Mouse (Mus musculus): Measurements from ENCODE around the gene Fgd6. TPM values are rescaled to one million over a fixed set of nuclear protein-coding genes. Genes with fewer than 3 reads are reported as not detected.

The Fgd6 gene
- 3.1 and 3.4 TPM in 2 replicates for polyA plus RNA-seq (2015; fragmentation: Nextera tagmentation; extraction: Ambion mirVana)

DNA sequence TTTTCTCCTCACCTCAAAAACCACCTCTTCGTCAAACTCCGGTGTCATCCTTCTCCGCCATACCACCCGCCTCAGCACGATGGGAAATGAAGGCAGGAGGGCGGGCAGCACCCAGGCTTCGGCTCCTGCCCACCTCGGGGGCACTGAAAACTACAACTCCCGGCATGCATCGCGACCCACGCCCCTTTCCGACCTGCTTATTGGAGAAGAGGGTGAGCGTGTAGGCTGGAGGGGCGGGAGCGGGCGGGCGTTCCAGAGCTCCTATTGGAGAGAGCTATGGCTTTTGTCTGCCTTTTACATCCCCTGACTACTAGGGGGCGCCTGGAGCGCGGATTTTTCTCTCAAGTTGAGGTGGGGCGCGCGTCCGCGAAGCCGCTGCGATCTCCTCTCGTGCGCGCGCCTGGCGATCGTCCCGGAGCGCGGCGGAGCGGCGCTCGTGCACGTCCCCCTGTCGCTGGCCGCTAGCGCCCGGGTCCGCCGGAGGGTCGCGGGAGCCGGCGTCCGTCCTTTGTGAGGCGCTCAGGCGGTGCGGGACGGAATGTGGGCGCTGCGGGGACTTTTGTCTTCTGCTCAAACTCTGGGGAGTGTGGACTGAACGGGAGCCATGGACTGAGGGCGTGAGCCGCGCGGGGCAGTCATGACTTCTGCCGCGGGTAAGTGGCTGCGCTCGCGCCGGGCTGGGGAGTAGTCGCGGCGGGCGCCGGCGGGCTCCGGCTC, at the start of gene Fgd6, which contains the start of gene Vezt:
Gene Fgd6 (plus strand): TSS at position 344 of the 717 bp plus-strand sequence.
Gene Vezt (minus strand): TSS at position 160 of the 717 bp plus-strand sequence.
- Histone ChIP-seq H3K36me3 (no peaks in the 10 kb centered on the region), H3K4me2 (replicated peaks) (peak within 1 kb of the TSS; percentile 75), H3K4me3 (replicated peaks) (peak within 1 kb of the TSS; percentile 94), H3K4me1 (replicated peaks) (0 out of 2 replicates have a peak, but pooled peaks cover 9% of the 10 kb centered on the region), H3K9ac (peak within 1 kb of the TSS; percentile 89), H3K27ac (peak within 1 kb of the TSS; percentile 76), H3K27me3 (replicated peaks) (no peaks in the 10 kb centered on the region), H3K9me3 (no peaks in the 10 kb centered on the region)
- WGBS, result under 1% methylated on average over 77 of the region's 77 CpGs
- ATAC-seq, result peak; percentile 99

GRCm38 (mm10) chr10:93994136-93994535, 41.7 kb upstream of the Fgd6 start:
- Histone ChIP-seq H3K4me1 (replicated peaks) (no peaks in the 10 kb centered on the region), H3K27me3 (replicated peaks) (no peaks in the 10 kb centered on the region), H3K36me3 (peaks cover 11% of the 10 kb centered on the region), H3K27ac (no peak overlapping the region), H3K4me3 (replicated peaks) (no peak overlapping the region), H3K4me2 (replicated peaks) (no peak overlapping the region), H3K9ac (no peak overlapping the region), H3K9me3 (no peaks in the 10 kb centered on the region)
- 96% methylated on average over 10 of the region's 10 CpGs for WGBS
- ATAC-seq, result no peak

GRCm38 (mm10) chr10:93995100-93995499, 40.7 kb upstream of the Fgd6 start:
- no peak for ATAC-seq
- Histone ChIP-seq H3K9me3 (no peaks in the 10 kb centered on the region), H3K4me3 (replicated peaks) (no peak overlapping the region), H3K36me3 (peaks cover 9% of the 10 kb centered on the region), H3K4me2 (replicated peaks) (no peak overlapping the region), H3K27ac (no peak overlapping the region), H3K4me1 (replicated peaks) (no peaks in the 10 kb centered on the region), H3K9ac (no peak overlapping the region), H3K27me3 (replicated peaks) (no peaks in the 10 kb centered on the region)
- 96% methylated on average over 1 of the region's 1 CpGs for WGBS

GRCm38 (mm10) chr10:93999357-93999756, 36.4 kb upstream of the Fgd6 start:
- no peak overlapping the region for H3K4me2 ChIP-seq (replicated peaks)
- whole genome bisulfite sequencing, result 81% methylated on average over 1 of the region's 1 CpGs
- H3K27me3 ChIP-seq (replicated peaks), result no peaks in the 10 kb centered on the region
- peaks cover 7% of the 10 kb centered on the region for H3K36me3 ChIP-seq
- ATAC-seq, result no peak
- no peaks in the 10 kb centered on the region; the same call in 1 of the 2 replicates for H3K9me3 ChIP-seq
- no peaks in the 10 kb centered on the region for H3K4me1 ChIP-seq (replicated peaks)
- H3K27ac ChIP-seq, result no peak overlapping the region
- no peak overlapping the region for H3K9ac ChIP-seq
- H3K4me3 ChIP-seq (replicated peaks), result no peak overlapping the region

DNA sequence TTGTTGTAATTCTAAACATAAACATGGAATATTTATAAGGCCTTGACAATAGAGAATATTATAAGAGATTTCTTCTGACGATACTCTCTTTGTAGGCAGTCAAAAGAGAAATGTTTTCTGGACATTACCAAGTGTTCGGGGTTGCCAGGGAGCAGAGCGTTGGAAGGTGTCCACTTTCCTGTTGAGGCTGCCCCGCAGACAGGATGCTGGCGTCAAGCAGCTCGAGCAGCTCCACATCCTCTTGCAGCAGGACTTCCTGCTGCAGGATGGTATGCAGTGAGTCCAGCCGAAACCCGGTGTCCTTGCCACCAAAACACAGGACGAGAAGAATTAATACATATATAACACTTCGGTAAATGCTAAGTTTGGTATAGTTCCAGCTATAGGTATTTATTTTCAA, 35.6 kb upstream of the Fgd6 start:
- no peak overlapping the region for H3K4me2 ChIP-seq (replicated peaks)
- no peak overlapping the region for H3K4me3 ChIP-seq (replicated peaks)
- H3K4me1 ChIP-seq (replicated peaks), result no peaks in the 10 kb centered on the region
- H3K27ac ChIP-seq, result no peak overlapping the region
- WGBS, result 85% methylated on average over 10 of the region's 10 CpGs
- peaks cover 7% of the 10 kb centered on the region for H3K36me3 ChIP-seq
- no peak for ATAC-seq
- H3K9ac ChIP-seq, result no peak overlapping the region
- H3K9me3 ChIP-seq, result no peaks in the 10 kb centered on the region; the same call in 1 of the 2 replicates
- H3K27me3 ChIP-seq (replicated peaks), result no peaks in the 10 kb centered on the region

- Histone ChIP-seq H3K27me3 (replicated peaks) (no peaks in the 10 kb centered on the region), H3K9ac (no peak overlapping the region), H3K36me3 (no peaks in the 10 kb centered on the region), H3K27ac (no peak overlapping the region), H3K4me2 (replicated peaks) (no peak overlapping the region), H3K9me3 (no peaks in the 10 kb centered on the region), H3K4me3 (replicated peaks) (no peak overlapping the region), H3K4me1 (replicated peaks) (no peaks in the 10 kb centered on the region)
- no peak for ATAC-seq
- 88% methylated on average over 2 of the region's 2 CpGs for WGBS
Measured at GRCm38 (mm10) chr10:94008356-94008755, 27.4 kb upstream of the Fgd6 start.

DNA sequence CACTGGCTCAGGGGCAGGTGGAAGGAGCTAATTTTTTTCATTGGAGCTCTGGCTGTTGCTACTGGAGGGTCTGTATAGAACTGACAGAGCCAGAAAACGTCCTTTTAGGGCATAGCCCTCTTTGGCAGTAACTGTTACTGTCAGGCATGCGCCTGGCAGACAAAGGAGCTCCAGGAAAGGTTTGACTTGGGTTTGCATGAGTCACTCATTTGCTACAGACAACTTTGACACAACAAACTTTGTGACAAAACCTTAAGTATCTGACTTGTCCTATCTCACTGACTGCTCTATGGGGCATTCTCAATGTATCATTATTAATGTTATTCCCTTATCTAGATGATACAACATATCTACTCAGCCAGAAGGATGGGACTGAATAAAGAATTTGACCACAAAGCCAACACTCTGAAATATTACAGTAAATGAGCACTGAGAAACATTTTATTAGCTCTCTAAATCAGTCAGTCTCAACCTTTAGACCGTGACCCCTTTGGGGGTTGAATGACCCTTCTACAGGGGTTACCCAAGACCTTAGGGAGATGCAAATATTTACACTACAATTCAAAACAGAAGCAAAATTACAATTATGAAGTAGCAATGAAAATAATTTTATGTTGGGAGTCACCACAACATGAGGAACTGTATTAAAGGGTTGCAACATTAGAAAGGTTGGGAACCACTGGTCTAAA, 25.7 kb upstream of the Fgd6 start:
- Histone ChIP-seq H3K4me1 (replicated peaks) (no peaks in the 10 kb centered on the region), H3K9me3 (no peaks in the 10 kb centered on the region), H3K27ac (no peak overlapping the region), H3K4me2 (replicated peaks) (no peak overlapping the region), H3K36me3 (no peaks in the 10 kb centered on the region), H3K9ac (no peak overlapping the region), H3K4me3 (replicated peaks) (no peak overlapping the region), H3K27me3 (replicated peaks) (no peaks in the 10 kb centered on the region)
- 72% methylated on average over 3 of the region's 3 CpGs for WGBS
- no peak for ATAC-seq

- H3K4me2 ChIP-seq (replicated peaks), result no peak overlapping the region
- H3K4me1 ChIP-seq (replicated peaks), result no peaks in the 10 kb centered on the region
- ATAC-seq, result no peak
- no peaks in the 10 kb centered on the region for H3K27me3 ChIP-seq (replicated peaks)
- H3K9ac ChIP-seq, result no peak overlapping the region
- H3K4me3 ChIP-seq (replicated peaks), result no peak overlapping the region
- WGBS, result 32% methylated on average over 2 of the region's 2 CpGs
- no peaks in the 10 kb centered on the region for H3K36me3 ChIP-seq
- no peak overlapping the region for H3K27ac ChIP-seq
- no peaks in the 10 kb centered on the region for H3K9me3 ChIP-seq
Measured at GRCm38 (mm10) chr10:94011024-94011423, 24.8 kb upstream of the Fgd6 start.

- Histone ChIP-seq H3K4me2 (replicated peaks) (no peak overlapping the region), H3K27ac (no peak overlapping the region), H3K27me3 (replicated peaks) (no peaks in the 10 kb centered on the region), H3K9me3 (no peaks in the 10 kb centered on the region), H3K4me1 (replicated peaks) (no peaks in the 10 kb centered on the region), H3K4me3 (replicated peaks) (no peak overlapping the region), H3K9ac (no peak overlapping the region), H3K36me3 (no peaks in the 10 kb centered on the region)
- 63% methylated on average over 3 of the region's 3 CpGs for WGBS
- no peak for ATAC-seq
Measured at GRCm38 (mm10) chr10:94013196-94013595, 22.6 kb upstream of the Fgd6 start.

- Histone ChIP-seq H3K36me3 (no peaks in the 10 kb centered on the region), H3K4me3 (replicated peaks) (no peak overlapping the region), H3K27me3 (replicated peaks) (no peaks in the 10 kb centered on the region), H3K4me1 (replicated peaks) (no peaks in the 10 kb centered on the region), H3K27ac (no peak overlapping the region), H3K9ac (no peak overlapping the region), H3K4me2 (replicated peaks) (no peak overlapping the region), H3K9me3 (no peaks in the 10 kb centered on the region)
- no peak for ATAC-seq
- 53% methylated on average over 4 of the region's 4 CpGs for WGBS
Measured at GRCm38 (mm10) chr10:94014200-94014599, 21.6 kb upstream of the Fgd6 start.

DNA sequence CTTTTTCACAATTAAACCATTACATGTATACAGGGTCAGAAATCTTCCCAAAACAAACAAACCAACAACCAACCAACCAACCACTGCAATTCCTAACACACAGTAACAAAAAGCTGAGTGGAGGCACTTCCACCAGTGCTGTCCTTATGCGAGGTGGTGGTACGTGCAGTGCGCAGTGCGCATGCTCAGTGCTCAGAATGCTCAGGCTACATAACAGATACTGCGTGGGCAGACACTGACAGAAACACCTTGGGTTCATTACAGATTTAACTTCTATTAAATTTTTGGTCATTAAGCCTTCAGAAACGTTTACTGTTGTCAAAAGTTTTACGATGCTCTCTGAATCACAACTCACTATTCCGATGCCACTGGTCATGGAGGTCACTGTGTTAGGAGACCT, 18.3 kb upstream of the Fgd6 start:
- Histone ChIP-seq H3K27me3 (replicated peaks) (no peaks in the 10 kb centered on the region), H3K9me3 (no peaks in the 10 kb centered on the region), H3K4me2 (replicated peaks) (no peak overlapping the region), H3K36me3 (no peaks in the 10 kb centered on the region), H3K9ac (no peak overlapping the region), H3K27ac (no peak overlapping the region), H3K4me3 (replicated peaks) (no peak overlapping the region), H3K4me1 (replicated peaks) (no peaks in the 10 kb centered on the region)
- WGBS, result 81% methylated on average over 8 of the region's 8 CpGs
- no peak for ATAC-seq

DNA sequence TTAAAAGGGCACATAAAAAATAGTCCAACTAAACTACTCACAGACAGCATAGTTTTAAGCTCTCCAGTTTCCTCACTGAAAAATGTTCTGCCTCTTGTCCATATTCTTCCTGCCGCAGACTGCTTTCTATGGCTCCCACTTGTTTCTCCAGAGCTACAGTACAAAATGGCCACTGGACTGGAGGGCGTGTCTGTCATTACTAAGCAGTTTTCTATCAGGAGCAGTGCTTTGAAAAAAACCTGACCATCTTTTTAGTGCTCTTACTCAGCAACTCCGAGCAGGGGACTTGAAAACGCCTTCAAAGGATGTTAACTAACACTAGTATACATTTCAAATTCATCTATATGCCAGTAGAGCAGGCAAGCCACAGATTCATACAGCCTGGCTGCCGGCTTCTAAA, 15.2 kb upstream of the Fgd6 start:
- no peak for ATAC-seq

GRCm38 (mm10) chr10:94021059-94021458, 14.7 kb upstream of the Fgd6 start:
- Histone ChIP-seq H3K9ac (no peak overlapping the region), H3K27ac (no peak overlapping the region), H3K27me3 (replicated peaks) (no peaks in the 10 kb centered on the region), H3K4me1 (replicated peaks) (no peaks in the 10 kb centered on the region), H3K4me2 (replicated peaks) (no peak overlapping the region), H3K4me3 (replicated peaks) (no peak overlapping the region), H3K36me3 (no peaks in the 10 kb centered on the region), H3K9me3 (no peaks in the 10 kb centered on the region)
- 82% methylated on average over 4 of the region's 4 CpGs for WGBS
- ATAC-seq, result no peak

More for the DNA sequence above, 15.2 kb upstream of the Fgd6 start:
- H3K4me2 ChIP-seq (replicated peaks), result no peak overlapping the region
- no peaks in the 10 kb centered on the region for H3K27me3 ChIP-seq (replicated peaks)
- 59% methylated on average over 5 of the region's 5 CpGs for WGBS
- H3K27ac ChIP-seq, result no peak overlapping the region
- H3K36me3 ChIP-seq, result no peaks in the 10 kb centered on the region
- H3K4me1 ChIP-seq (replicated peaks), result no peaks in the 10 kb centered on the region
- H3K4me3 ChIP-seq (replicated peaks), result no peak overlapping the region
- H3K9ac ChIP-seq, result no peak overlapping the region
- H3K9me3 ChIP-seq, result no peaks in the 10 kb centered on the region
